Mouse (Mus musculus): ENCODE data around the gene Cldn8. TPM values are rescaled to one million over a fixed set of nuclear protein-coding genes. Genes with fewer than 3 reads are reported as not detected.

Gene Cldn8
- polyA plus RNA-seq, 1 experiment from 2014 or later = 2.1 TPM

DNA sequence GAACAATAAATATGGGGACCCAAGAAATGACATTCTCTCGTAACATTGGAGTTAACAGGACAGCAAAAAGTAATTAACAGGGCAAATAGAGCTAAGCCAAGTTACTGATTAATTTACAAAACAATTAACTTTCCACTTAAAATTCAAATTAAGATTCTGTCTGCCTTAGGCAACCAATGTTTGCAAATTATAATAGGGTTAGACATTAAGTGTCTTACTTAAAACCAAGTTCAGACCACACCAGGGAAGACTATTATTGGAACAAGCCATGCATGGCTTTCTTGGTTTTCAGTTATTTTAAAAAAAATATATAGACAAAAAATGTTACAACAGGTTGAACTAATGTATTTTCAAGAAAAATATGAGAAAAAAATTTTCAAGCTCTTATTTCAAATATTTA, 6.1 kb upstream of the Cldn8 start:
- H3K27ac ChIP-seq = no peak overlapping the region
- 82% methylated on average over 1 of the region's 1 CpGs for WGBS
- no peaks in the 10 kb centered on the region for H3K36me3 ChIP-seq
- H3K4me3 ChIP-seq = no peak overlapping the region
- DNase-seq (ENCODE audit: low spot score) = no peak
- no peaks in the 10 kb centered on the region for H3K27me3 ChIP-seq (ENCODE audit: insufficient read depth, poor library complexity, severe bottlenecking)
- no peaks in the 10 kb centered on the region for H3K9me3 ChIP-seq
- H3K4me1 ChIP-seq = no peaks in the 10 kb centered on the region

DNA sequence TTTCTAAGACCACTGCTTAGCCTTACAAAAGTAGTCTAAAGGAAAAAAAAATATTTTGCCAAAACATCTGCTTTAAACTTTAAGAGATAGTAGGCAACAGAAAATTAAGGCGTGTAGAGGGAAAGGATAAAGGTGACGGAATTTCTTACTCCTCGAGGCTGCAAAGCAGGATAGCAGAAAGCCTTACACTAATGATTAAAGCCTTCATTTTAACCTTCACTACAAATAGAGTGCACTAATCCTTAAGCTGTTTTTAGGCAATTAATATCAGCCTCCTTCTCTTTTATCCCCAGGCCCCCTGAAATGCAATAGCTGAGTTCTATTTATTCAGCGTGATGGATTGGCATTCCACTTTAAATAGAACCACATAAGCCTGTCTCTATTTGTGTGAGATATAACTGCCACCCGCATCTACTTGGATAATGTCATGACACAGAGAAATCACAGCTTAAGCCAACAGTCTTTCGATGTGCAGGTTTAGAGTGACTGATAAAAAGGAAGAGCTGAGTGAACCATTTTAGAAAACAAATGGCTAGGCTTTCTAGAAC, 1.3 kb downstream of the Cldn8 start:
- no peak for DNase-seq (ENCODE audit: low spot score)
- Histone ChIP-seq H3K4me1 (no peaks in the 10 kb centered on the region), H3K36me3 (no peaks in the 10 kb centered on the region), H3K27ac (no peak overlapping the region), H3K4me3 (no peak overlapping the region), H3K9me3 (no peaks in the 10 kb centered on the region), H3K27me3 (ENCODE audit: insufficient read depth, poor library complexity, severe bottlenecking) (no peaks in the 10 kb centered on the region)
- WGBS = 63% methylated on average over 6 of the region's 6 CpGs

DNA sequence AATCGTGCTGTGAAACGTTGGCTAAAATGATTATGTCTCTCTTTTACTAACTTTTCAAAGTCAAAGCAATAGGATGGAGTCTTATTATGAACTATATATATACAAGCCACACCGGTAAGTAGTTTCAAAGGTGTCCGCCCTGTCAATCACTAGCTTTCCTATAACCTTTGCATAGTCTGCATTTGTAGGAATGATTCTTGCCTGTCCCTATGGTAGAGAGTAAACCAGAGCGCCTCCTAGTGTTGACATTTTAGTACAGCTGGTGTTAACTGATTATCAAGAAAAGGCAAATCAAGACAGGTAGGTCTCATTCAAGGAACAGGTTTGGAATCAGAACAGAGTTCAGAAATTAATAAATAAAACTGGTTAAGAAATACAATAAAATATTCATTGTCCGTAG, 20.5 kb downstream of the Cldn8 start:
- 51% methylated on average over 6 of the region's 6 CpGs for WGBS
- no peak overlapping the region for H3K27ac ChIP-seq
- no peaks in the 10 kb centered on the region for H3K4me1 ChIP-seq
- H3K4me3 ChIP-seq = no peak overlapping the region
- no peaks in the 10 kb centered on the region for H3K9me3 ChIP-seq
- DNase-seq (ENCODE audit: low spot score) = no peak
- no peaks in the 10 kb centered on the region for H3K36me3 ChIP-seq
- no peaks in the 10 kb centered on the region for H3K27me3 ChIP-seq (ENCODE audit: insufficient read depth, poor library complexity, severe bottlenecking)

DNA sequence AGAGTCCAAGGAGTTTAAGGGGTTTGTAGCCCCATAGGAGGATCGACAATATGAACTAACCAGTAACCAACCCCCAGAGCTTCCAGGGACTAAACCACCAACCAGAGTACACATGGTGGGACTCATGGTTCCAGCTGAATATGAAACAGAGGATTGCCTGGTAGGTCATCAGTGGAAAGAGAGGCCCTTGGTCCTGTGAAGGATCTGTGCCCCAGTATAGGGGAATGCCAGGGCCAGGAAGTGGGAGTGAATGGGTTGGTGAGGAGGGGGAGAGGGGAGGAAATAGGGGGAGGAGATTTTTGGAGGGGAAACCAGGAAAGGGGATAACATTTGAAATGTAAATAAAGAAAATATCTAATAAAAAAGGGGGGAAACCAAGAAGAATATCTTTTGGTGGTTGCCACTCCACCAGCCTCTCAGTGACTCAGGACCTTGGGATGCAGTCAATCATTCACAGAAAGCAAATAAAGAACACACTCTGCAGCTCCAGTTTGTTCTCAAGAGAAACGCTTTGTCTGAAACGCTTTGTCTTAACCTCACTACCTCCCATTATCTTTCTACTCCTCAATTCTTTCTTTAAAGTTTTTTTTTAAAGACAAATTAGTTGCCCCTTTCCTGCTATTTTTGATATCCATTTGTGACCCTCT, 23.0 kb downstream of the Cldn8 start:
- Histone ChIP-seq H3K27me3 (ENCODE audit: insufficient read depth, poor library complexity, severe bottlenecking) (no peaks in the 10 kb centered on the region), H3K27ac (no peak overlapping the region), H3K36me3 (no peaks in the 10 kb centered on the region), H3K4me1 (no peaks in the 10 kb centered on the region), H3K9me3 (no peaks in the 10 kb centered on the region), H3K4me3 (no peak overlapping the region)
- 69% methylated on average over 3 of the region's 3 CpGs for WGBS
- no peak for DNase-seq (ENCODE audit: low spot score)

- H3K4me1 ChIP-seq = no peaks in the 10 kb centered on the region
- DNase-seq (ENCODE audit: low spot score) = no peak
- H3K36me3 ChIP-seq = no peaks in the 10 kb centered on the region
Observed at GRCm38 (mm10) chr16:88511348-88511747, 51.6 kb downstream of the Cldn8 start.

More at GRCm38 (mm10) chr16:88511348-88511747, 51.6 kb downstream of the Cldn8 start:
- no peak overlapping the region for H3K27ac ChIP-seq
- no peak overlapping the region for H3K4me3 ChIP-seq
- no peaks in the 10 kb centered on the region for H3K9me3 ChIP-seq
- H3K27me3 ChIP-seq (ENCODE audit: insufficient read depth, poor library complexity, severe bottlenecking) = no peaks in the 10 kb centered on the region

Other genes starting within 250 kb of the Cldn8 start
- gene Cldn17, start 56.2 kb downstream of the Cldn8 start, polyA plus RNA-seq (2016; fragmentation: Nextera tagmentation; extraction: Ambion mirVana) = not detected in 2 replicates
- gene Krtap24-1, start 49.1 kb upstream of the Cldn8 start, polyA plus RNA-seq (2016; fragmentation: Nextera tagmentation; extraction: Ambion mirVana) = not detected in 2 replicates
- not detected in 2 replicates for gene 2310079G19Rik, start 64.5 kb upstream of the Cldn8 start, polyA plus RNA-seq (2016; fragmentation: Nextera tagmentation; extraction: Ambion mirVana)
- not detected in 2 replicates for gene Krtap26-1, start 84.6 kb upstream of the Cldn8 start, polyA plus RNA-seq (2016; fragmentation: Nextera tagmentation; extraction: Ambion mirVana)
- gene Krtap27-1, start 108.5 kb upstream of the Cldn8 start, polyA plus RNA-seq (2016; fragmentation: Nextera tagmentation; extraction: Ambion mirVana) = not detected in 2 replicates
- gene 2310061N02Rik, start 144.8 kb upstream of the Cldn8 start, polyA plus RNA-seq (2016; fragmentation: Nextera tagmentation; extraction: Ambion mirVana) = not detected in 2 replicates
- not detected in 2 replicates for gene Krtap13-1, start 165.7 kb upstream of the Cldn8 start, polyA plus RNA-seq (2016; fragmentation: Nextera tagmentation; extraction: Ambion mirVana)
- gene Krtap13, start 188.5 kb upstream of the Cldn8 start, polyA plus RNA-seq (2016; fragmentation: Nextera tagmentation; extraction: Ambion mirVana) = not detected in 2 replicates
- gene 2310034C09Rik, start 195.7 kb upstream of the Cldn8 start, polyA plus RNA-seq (2016; fragmentation: Nextera tagmentation; extraction: Ambion mirVana) = not detected in 2 replicates
- gene 2310057N15Rik, start 211.0 kb upstream of the Cldn8 start, polyA plus RNA-seq (2016; fragmentation: Nextera tagmentation; extraction: Ambion mirVana) = not detected in 2 replicates
- gene Gm5965, start 214.7 kb upstream of the Cldn8 start, polyA plus RNA-seq (2016; fragmentation: Nextera tagmentation; extraction: Ambion mirVana) = not detected in 2 replicates
- not detected in 2 replicates for gene Gm20741, start 249.0 kb upstream of the Cldn8 start, polyA plus RNA-seq (2016; fragmentation: Nextera tagmentation; extraction: Ambion mirVana)

Data from heart, embryonic 10.5 days (tissue).